Mouse (Mus musculus) kidney, postnatal 14 days (tissue): ENCODE measurements around the gene Vstm2l.

Experiments
- DNase-seq: peaks from one replicate; pipeline ENCODE4 v3.0.0; 2022; ENCODE audit warnings: mixed read lengths

The Vstm2l gene

GRCm38 (mm10) chr2:157914105-157914764, at the start of gene Vstm2l:
Vstm2l (plus strand) TSS chr2:157914653.
- DNase-seq, result peak; percentile 5

- no peak for DNase-seq
Observed at GRCm38 (mm10) chr2:157867126-157867525, 47.3 kb upstream of the Vstm2l start.

- no peak for DNase-seq
Observed at GRCm38 (mm10) chr2:157870247-157870646, 44.2 kb upstream of the Vstm2l start.

GRCm38 (mm10) chr2:157873223-157873622, 41.2 kb upstream of the Vstm2l start:
- peak; percentile 18 for DNase-seq

DNA sequence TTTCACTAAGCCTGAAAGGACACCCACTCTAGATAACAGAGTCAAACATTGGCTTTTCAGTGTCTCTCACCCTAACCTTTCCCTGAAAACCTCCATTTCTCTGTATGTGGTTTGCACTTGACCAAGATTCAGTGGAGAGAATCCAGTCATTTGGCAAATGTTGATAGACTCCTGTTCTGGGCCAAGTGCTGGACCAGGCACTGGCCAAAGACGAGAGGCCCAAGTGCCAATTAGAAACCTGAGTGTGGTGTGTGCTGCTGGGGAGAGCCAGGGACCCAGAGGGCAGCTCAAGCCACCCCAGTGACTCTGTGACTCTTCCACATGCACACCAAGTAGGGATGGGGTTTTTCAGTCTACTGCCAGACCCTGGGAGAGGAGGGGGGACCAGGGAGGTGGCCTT, 40.8 kb upstream of the Vstm2l start:
- no peak for DNase-seq

DNA sequence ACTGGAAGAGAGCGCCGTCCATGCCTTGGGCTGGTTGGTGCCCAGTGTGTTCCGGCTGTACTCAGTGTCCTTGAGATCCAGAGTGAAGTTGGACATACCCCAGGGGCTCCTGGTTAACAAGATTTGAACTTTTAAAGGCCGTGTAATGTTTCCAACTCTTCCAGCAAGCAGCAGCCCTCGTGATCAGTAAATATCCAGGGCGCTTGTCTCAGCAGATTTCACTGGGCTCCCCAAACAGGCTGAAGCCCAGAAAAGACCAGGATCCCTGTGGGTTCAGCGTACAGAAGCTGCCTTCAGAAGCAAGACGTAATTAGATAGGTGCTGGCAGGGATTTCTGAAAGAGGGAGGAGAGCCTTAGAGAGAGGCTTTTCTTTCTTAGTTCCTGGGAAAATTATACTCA, 39.3 kb upstream of the Vstm2l start:
- DNase-seq, result peak; percentile 23

DNA sequence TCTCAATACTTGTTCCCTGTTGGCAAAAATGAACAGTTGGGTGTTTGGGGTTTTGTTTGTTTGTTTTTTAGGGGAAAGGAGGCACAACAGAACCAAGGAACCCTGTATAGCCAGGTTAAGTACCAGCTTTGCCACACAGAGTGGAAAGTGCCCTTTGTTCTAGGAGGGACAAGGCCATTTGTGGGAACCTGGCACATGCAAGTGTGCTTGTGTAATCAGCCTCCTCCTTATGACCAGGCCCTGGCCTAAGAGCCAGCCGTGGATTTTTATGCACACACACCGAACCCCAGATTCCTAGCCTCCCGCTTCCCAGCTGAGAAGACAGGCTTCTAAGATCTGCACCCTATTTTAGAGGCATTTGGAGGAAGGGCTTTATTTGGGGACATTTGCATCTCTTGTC, 37.1 kb upstream of the Vstm2l start:
- DNase-seq, result no peak

GRCm38 (mm10) chr2:157877967-157878366, 36.5 kb upstream of the Vstm2l start:
- no peak for DNase-seq

DNA sequence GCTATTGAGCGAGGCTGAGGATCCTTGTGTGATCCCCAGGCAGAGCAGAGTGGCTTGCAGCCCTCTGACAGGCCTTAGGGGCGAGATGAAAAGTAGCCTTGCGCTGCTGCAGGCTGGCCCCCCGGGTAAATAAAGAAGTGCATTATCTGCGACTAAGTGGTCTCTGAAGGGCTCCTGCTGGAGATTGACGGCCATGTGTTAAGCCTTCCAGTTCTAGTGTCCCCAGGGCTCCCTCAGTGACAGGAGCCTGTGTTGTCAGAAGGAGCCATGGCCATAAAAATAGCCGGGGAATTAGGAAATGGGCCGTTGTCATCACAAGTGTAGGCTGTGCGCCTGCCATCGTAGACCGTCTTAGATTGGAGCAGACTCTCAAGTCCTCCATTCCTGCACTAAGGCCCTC, 32.5 kb upstream of the Vstm2l start:
- DNase-seq, result no peak

DNA sequence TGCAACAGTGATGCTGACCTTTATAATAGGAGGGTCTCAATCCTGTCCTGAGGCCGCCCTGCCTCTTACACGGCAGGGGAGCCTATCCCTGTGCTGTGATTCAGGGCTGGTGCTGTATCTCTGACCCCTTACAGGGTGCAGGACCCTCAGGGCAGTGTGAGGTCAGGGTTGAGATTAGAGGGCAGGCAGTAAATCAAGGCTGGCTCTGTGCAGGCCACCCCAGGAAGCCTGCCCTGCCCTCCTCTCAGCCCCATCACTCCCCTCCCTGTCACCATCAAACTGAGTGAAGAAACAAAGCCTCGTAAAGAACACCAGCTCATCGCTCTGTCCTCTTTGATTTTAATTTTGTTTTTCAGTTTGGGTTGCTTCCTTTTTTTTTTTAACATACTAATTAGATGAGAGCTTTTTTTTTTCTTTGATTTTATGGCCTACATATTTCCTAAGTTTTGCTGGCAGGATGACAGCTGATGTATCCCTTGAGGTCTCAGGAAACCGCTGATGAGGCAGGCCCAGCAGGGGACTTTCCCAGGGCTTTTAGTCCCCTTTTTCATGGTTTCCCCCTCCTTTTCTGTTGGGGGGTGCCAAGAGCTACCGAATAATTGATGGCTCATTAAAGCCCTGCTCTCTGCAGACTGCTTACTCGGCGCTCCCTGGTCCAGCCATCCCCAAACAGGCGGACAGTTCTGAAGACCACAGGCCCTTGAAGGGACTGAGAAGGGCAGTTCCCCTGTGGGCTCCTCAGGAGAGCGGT, 27.0 kb upstream of the Vstm2l start:
- peak; percentile 79 for DNase-seq

DNA sequence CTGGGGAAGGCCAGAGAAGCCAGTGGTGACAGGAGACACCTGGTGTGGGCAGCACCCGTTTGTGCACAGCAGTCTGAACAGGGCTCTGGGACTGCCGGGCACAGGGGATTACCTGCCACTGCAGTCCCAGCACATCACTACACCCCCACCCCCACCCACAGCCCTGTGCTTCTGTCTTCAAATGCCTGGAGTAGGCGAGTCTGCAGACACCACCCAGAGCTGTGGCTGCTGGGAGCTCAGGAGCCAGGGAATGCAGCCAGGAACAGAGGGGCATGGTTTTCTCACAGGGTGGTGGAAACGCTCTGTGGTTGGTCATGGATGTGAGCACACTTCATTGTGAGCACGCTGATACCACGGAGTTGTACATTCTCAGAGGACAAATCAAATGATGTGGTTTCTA, 23.3 kb upstream of the Vstm2l start:
- no peak for DNase-seq

GRCm38 (mm10) chr2:157897131-157897530, 17.3 kb upstream of the Vstm2l start:
- no peak for DNase-seq

DNA sequence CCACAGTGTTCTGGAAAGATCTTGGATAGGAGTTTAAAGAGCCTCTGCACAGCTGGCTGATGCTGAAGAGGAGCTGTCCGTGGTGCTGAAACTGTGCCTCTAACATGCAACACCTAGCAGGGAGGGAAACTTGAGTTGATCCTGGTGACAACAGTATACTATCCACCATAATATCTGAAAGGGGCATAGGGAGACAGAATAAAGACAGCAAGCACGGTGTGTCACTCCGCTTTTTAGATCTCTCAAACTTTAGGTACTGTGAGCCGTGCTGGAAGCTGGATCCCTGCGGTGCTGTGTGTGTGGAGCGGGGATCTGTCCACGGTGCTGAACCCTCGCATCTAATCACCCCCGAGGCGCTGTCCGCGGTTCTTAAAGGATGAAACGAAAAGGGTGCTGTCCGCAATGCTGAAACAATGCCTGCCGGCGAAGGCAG, 1.2 kb upstream of the Vstm2l start:
- peak; percentile 91 for DNase-seq

- no peak for DNase-seq
Observed at GRCm38 (mm10) chr2:157913705-157914104, 748 bp upstream of the Vstm2l start.

DNA sequence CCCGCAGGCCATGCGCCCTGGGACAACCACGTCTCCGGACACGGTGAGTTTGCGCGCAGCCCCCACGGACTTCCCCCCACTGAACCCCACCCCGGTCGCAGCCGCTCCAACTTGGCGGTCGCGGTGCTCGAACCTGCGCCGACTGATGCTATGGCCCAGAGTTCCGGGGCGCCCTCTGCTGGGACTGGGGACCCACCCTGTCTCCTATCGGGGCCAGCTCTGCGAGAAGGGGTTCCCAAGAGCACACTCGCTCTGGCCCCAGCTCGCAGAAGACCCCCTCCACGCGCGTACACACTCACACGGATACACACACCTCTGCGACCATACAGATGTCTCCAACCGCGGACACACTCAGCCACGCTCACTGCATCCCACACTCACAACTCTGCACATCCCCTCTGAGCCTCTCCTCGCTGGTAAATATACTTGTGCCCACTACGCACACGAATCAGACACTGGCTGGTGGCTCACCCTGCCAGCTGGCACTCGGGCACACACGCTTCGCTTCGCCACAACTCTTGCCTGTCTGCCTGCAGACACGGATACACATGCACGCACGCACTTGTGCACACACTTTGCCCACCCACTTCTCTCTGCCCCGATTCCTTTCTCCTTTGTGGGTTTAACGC, 550 bp downstream of the Vstm2l start:
- no peak for DNase-seq

GRCm38 (mm10) chr2:157918529-157918928, 4.1 kb downstream of the Vstm2l start:
- no peak for DNase-seq

- no peak for DNase-seq
Observed at GRCm38 (mm10) chr2:157921551-157921950, 7.1 kb downstream of the Vstm2l start.

- DNase-seq, result no peak
Observed at GRCm38 (mm10) chr2:157923406-157923805, 9.0 kb downstream of the Vstm2l start.

DNA sequence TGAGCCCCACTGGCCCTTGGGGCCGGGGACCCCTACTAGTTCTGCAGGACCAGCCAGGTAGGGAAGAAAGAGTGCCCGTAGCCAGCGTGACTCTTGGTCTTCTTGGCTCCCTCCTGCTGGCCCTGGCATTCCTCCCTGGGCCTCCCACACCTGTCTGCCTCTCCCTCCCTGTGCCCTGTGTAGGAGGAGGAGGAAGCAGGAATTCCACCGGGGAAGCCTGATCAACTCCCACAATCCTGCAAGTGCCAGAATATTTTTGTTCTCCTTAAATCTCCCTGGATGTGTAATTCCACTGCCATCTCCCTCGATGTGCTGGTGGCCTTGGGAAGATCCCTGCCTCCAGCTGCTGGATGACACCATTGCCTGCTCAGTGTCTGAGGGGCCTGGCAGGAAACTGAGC, 10.1 kb downstream of the Vstm2l start:
- no peak for DNase-seq

DNA sequence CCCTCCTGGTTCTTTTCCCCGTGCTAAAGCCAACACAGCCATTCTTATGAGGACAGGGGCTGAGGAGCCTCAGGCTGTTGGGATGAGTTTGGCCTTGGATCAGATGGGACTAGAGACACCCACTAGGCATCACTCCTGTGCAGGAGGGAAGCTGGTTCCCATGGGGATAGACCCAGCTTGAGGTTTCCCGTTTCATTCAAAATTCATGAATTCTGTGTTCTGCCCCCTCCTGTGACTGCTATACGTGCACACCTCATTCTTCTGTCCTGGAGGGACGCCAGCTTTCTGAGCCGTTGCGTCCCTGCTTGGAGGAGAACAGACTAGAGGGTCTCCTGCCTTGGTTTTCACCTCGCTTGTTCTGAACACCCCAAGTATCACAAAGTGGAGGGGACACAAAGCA, 12.0 kb downstream of the Vstm2l start:
- DNase-seq, result no peak

- DNase-seq, result no peak
Observed at GRCm38 (mm10) chr2:157926927-157927326, 12.5 kb downstream of the Vstm2l start.

DNA sequence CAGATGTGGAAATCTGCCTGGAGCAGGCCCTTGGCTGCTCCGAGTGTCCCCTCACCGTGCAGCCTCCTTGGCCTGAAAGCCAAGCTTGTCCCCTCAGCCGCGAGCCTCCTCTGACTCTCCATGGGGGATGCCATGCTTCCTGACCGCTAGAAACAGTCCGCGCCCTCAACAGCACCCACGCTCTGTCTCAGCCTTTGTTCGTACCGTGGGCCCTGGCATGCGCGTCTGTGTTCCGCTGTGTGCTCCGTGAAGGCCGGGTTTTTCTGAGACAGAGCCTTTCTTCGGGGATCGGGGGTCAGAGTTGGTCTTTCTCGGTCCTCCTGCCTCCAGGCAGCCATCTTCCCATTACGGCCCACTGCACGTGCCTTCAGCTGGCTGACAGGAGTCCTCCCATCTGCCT, 12.9 kb downstream of the Vstm2l start:
- DNase-seq, result no peak

GRCm38 (mm10) chr2:157927815-157928214, 13.4 kb downstream of the Vstm2l start:
- DNase-seq, result no peak

DNA sequence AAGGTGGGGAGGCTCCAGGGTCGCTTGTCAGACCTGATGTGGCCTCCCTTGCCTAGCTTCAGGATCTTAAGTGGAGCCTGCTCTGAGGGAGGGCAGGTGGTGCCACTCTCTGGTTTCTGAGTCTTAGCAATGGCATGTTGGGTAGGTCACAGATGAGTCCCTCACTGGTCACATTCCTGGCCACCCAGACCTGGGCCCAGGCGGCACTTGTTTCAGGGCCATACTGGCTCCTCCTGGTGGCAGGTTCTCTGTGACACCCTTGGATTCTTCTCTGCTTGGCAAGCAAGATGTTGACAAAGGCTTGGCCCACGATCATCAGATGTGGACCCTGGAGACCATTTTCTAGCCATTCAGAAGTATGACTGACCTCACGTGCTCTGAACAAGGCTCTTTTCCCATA, 18.2 kb downstream of the Vstm2l start:
- no peak for DNase-seq
